Mouse (Mus musculus) cerebellum, adult 8-10 months (tissue): ENCODE results near the gene Nipal3.

ENCODE experiments used
- DNase-seq: peaks from one replicate; pipeline ENCODE4 v3.0.0; 2022

The Nipal3 gene

DNA sequence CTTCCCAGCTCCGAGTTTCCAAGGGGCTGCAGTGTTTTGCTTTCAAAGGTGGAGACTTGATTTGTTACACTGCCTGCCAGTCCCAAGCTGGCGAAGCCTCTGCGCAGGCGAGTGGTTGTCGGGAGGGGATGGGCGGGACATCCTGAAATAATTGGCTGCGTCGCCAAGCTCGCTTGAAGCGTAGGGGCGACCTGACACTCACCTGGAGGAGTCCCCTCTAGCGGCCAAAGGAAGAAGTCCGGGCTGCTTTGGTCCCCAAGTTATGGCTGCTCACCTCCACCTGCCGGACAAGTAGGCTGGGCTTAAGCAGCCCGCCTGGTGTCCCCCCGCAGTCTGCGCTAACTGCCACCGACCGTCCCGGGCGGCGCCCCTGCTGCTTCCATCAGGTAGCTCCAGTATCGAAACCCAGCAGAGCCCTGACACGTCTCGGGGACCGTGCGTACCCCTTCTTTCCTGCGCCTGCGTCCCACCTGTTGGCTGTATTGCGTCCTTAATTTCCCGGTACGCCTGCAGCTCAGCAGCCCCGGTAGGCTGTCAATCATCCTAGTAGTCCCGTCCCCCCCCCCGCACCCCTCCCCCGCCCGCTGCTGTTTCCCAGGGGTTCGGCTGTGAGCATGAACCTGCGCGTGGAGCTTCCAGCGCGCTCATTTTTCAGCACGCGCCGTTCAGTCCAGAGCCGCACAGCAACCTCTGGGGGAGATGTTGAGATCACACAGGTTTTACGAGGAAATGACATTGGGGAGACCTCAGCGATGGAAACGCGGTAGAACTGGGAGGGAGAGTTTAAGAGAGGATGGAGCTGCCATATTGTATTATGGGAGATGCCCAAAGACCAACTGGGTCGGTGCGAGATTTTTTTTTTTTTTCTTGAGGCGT, at the start of gene Nipal3, which contains the start of gene Stpg1:
Gene Nipal3, minus strand, starts transcription at position 518 of the 876 bp plus-strand sequence.
Gene Stpg1, plus strand, starts transcription at position 270 of the 876 bp plus-strand sequence.
- DNase-seq: peak; percentile 91

- DNase-seq: no peak
Observed at GRCm38 (mm10) chr4:135544284-135544683, 49.4 kb upstream of the Nipal3 start.

DNA sequence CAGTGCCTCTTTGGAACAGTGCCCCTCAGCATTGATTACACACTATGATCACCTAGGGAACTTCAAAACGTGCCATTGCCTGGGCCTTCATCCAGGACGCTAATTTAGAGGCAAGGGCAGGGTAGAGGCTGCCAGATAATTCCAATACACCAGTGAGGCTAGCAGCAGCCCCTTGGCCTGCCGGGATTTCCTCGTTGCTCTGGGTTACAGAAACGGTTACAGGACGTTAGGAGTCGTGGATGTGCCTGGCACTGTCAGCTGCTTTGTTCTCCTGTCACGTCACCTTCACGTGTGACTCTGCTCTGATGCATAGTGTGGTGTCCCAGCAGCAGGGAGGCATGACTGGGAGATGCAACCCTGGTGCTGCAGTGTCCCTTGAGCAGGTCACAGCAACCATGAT, 45.2 kb upstream of the Nipal3 start:
- no peak for DNase-seq

DNA sequence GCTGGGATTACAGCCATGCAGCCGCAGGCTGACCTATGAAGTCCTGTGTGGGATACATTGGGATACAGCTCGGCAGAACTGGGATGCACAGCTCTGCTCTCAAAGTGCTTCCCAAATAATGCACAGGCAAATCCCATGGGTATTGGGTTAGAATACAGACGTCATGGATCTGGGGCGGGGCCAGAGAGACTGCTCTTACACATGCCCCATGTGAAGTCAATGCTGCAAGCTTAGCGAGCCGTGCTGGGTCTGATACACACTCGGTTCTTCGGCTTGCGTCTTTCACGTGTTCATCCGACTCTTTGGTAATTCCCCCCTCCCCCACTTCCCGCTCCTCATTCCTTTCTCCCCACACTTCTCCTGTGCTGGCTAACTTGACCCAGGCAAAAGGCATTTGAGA, 44.2 kb upstream of the Nipal3 start:
- DNase-seq: no peak

DNA sequence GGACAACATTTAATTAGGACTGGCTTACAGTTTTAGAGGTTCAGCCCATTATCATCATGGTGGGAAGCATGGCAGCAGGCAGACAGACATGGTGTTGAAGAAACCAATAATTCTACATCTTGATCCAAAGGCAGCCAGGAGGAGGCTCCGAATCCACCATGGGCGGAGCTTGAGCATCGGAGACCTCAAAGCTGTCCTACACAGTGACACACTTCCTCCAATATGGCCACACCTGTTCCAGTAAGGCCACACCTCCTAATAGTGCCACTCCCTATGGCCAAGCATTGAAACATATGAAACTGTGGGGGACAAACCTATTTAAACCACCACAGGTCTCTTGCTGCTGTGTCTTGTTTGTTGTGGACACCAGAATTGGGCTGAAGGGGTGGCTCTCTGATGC, 40.2 kb upstream of the Nipal3 start:
- DNase-seq: no peak

- no peak for DNase-seq
Observed at GRCm38 (mm10) chr4:135533001-135533400, 38.2 kb upstream of the Nipal3 start.

- DNase-seq: no peak
Observed at GRCm38 (mm10) chr4:135531771-135532613, 37.2 kb upstream of the Nipal3 start.

GRCm38 (mm10) chr4:135531236-135531635, 36.4 kb upstream of the Nipal3 start:
- DNase-seq: no peak

DNA sequence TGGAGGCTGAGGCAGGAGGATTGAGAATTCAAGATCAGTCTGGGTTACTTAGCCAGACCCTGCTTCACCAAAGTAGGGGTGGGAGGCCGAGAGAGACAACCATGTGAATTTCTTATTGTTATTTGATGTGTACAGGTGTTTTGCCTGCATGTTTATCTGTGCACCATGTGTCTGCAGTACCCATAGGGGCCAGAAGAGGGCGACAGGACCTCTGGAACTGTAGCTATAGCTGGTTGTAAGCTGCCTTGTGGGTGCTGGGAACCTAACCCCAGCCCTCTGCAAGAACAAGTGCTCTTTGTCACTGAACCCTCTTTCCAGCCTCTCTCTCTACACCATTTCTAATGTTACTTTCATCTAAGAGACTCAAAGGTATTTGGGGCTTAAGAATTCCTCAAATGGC, 35.4 kb upstream of the Nipal3 start:
- DNase-seq: no peak

GRCm38 (mm10) chr4:135526039-135526710, 31.3 kb upstream of the Nipal3 start:
- no peak for DNase-seq

DNA sequence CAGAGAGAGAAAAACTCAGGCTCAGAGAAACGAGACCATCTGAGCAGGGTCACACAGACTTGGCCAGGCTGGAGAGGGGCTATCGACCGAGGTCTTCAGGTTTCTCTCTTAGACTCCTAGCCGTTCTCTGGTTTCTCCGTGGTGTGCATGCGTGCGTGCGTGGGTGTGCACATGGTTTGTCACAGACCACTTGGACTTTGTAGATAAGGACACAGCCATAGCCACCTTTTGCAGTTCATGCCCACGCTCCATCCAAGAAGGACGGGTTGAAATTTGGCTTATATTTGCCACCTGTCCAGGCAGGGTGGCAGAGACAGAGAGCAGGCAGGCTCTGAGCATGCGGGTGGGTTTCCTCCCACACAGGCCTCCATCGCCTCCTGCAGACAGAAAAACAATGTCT, 30.2 kb upstream of the Nipal3 start:
- no peak for DNase-seq

GRCm38 (mm10) chr4:135523939-135524338, 29.1 kb upstream of the Nipal3 start:
- no peak for DNase-seq

- DNase-seq: no peak
Observed at GRCm38 (mm10) chr4:135520421-135520820, 25.6 kb upstream of the Nipal3 start.

GRCm38 (mm10) chr4:135518135-135518534, 23.3 kb upstream of the Nipal3 start:
- DNase-seq: no peak

- peak; percentile 28 for DNase-seq
Observed at GRCm38 (mm10) chr4:135516351-135517316, 21.8 kb upstream of the Nipal3 start.

DNA sequence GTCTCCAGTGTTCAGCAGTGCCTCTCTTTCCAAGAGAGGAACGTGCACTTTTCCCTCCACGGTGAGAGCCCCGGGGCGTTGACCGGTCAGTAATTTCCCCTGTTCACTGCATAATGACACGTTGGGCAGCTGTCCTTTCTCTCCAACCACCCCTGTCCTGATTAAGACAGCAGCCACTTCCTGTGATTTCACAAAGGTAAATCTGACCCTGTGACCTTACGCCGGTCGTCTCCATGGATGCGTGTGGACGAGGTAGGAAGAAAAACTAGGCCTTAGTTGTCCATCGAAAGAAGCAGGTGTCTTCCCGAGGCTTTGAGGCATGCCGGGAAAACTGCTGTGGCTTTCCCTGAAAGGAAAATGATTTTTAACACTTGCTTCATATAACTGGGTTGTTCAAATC, 20.1 kb upstream of the Nipal3 start:
- DNase-seq: no peak

DNA sequence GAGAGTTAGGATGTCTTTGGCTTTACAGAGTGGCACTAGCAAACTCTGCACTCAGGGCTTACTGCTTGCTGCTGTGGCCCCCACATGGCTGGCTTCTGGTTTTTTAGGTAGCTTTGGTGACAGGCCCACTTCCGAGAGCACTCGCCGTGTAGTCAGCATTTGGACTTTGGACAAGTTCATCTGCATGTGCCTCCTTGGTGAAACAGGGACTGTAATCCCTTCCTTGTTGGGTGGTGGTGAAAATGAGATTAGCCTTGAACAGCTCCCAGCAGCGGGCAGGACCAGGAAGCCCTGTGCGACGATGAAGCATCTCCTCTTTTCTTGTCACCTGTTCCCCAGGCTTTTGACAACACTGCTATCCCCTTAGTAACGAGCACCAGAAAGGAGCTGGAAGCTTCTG, 19.0 kb upstream of the Nipal3 start:
- DNase-seq: no peak

DNA sequence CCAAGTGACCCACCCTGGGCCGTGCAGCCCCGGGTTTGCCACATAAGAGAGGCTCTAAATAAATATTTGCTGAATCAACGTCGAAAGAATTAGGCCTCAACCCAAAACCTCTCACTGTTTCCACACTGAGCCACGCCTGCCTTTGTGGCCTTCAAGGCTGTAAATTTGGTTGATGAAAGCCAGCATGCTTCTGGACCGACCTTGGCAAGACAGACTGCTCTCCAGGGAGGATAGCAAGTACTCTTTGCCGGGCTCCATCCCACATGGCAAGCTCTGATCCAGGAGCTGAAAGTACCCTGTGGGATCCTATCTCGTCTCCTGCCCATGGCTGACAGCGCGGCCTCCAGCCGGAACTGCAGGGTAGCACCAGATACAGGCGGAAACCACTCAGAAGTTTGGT, 14.7 kb upstream of the Nipal3 start:
- DNase-seq: no peak

GRCm38 (mm10) chr4:135508419-135509039, 13.7 kb upstream of the Nipal3 start:
- DNase-seq: peak; percentile 67

DNA sequence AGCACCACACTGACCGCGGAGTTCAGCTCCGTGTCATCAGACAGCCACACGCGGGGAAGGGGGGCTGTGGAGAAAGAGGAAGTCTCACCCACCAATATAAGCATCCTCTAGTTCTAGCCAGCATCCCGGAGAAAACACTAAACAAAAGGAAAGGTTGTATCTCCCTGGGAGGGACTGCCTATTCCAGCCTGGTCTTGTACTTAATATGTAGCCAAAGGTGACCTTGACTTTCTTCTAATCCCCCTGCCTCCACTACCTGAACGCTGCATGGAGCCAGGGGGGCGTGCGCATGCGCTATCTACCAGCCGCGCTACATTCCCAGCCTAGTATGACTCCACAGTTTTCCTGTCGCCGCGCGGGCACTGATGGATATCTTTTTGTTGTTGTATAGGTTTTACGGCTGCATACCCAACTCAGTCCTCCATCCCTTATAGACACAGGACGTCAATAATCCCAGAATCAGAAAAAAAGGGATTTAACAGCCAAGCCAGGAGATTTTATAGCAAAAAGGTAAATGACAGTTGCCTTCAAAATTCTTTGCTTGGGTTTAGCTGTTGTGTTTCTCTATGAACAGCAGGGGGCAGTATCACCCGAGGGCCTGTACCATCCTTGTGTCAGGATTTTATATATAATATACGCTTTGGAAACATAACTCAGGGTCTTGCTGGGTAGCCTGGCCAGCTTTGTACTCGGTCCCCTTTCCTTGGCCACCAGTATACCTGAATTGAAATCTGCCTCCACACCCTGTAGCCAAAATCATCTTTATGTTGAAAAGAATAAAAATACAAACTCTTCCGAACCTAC, 12.9 kb upstream of the Nipal3 start:
- peak; percentile 20 for DNase-seq

DNA sequence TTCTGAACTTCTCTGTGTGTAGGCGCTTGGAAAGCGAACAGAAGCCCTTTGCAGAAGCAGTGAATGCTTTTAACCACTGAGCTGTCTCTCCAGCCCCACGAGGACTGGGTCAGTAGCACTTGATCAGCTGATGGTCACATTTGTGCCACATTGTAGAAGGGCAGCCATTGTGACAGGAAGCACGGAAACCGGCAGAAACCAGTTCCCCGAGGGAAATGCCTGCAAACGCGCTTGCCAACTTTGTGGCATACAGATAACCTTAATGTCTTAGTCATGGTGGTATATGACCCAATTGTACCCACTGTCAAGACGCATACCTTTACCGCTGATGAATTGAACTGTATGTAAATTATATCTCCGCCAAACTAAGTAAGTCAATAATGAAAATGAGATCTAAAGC, 11.0 kb upstream of the Nipal3 start:
- DNase-seq: no peak
